ENCODE assay signal across 20 mouse cellular contexts in genomic region chr5:97001153-97001552, GRCm38 (mm10). TPM values are rescaled to one million over a fixed set of nuclear protein-coding genes. Genes with fewer than 3 reads are reported as not detected.
A peak's percentile ranks its signal among the peaks of the same experiment; 100 is the strongest.
DNase-seq lines count a peak whose midpoint lies in the region; ATAC-seq and TF ChIP-seq lines count a peak whose summit lies in the region.
"Had no signal": no experiment of that assay in that cellular context is flagged by ENCODE, and none has a peak within 500 bp of the region (broad histone marks: within the 10 kb centered on the region; RNA-seq: fewer than 3 reads in every experiment).

No protein-coding gene starts in this region.

- H3K4me3 ChIP-seq in heart, embryonic 13.5 days, result peak overlapping the region; percentile 13; the same call in 1 of the 2 replicates
- no peak overlapping the region for H3K4me3 ChIP-seq in lung, embryonic 15.5 days
- no peak overlapping the region for H3K4me3 ChIP-seq in intestine, embryonic 15.5 days (replicated peaks)
- H3K4me3 ChIP-seq in liver, embryonic 14.5 days (ENCODE audit: insufficient read depth in 1 of 2, low read depth in 2 of 2, low read length in 2 of 2), result peak overlapping the region; percentile 55 to 69
- H3K4me3 ChIP-seq: forebrain, embryonic 12.5 days; limb, embryonic 13.5 days; midbrain, embryonic 10.5 days; neural tube, embryonic 13.5 days had no signal

- WGBS in heart, embryonic 13.5 days, result 79% methylated on average over 10 of the region's 10 CpGs
- WGBS in lung, embryonic 15.5 days, result 88% methylated on average over 10 of the region's 10 CpGs
- WGBS in intestine, embryonic 15.5 days, result 86% methylated on average over 10 of the region's 10 CpGs
- 76% methylated on average over 10 of the region's 10 CpGs for WGBS in liver, embryonic 14.5 days (ENCODE audit: insufficient replicate concordance)

- no peak for ATAC-seq in heart, embryonic 13.5 days (ENCODE audit: extremely low read depth, insufficient number of reproducible peaks, low FRiP score, low TSS enrichment)
- no peak for ATAC-seq in lung, embryonic 15.5 days (ENCODE audit: borderline replicate concordance, extremely low read depth, low FRiP score, low TSS enrichment)
- ATAC-seq in intestine, embryonic 15.5 days, result no peak
- no peak for ATAC-seq in liver, embryonic 14.5 days (ENCODE audit: insufficient read depth)

- no peak for TF ChIP-seq EP300 in liver, embryonic 14.5 days (IDR thresholded peaks at IDR 0.05; ENCODE audit: low read depth)

- no peaks in the 10 kb centered on the region for H3K9me3 ChIP-seq in heart, embryonic 13.5 days
- H3K9me3 ChIP-seq in lung, embryonic 15.5 days, result no peaks in the 10 kb centered on the region
- no peaks in the 10 kb centered on the region for H3K9me3 ChIP-seq in intestine, embryonic 15.5 days
- H3K9me3 ChIP-seq in liver, embryonic 14.5 days (ENCODE audit: control insufficient read depth, low read length), result no peaks in the 10 kb centered on the region
- H3K9me3 ChIP-seq: forebrain, embryonic 12.5 days; limb, embryonic 13.5 days; midbrain, embryonic 10.5 days; neural tube, embryonic 13.5 days had no signal

- TF ChIP-seq CTCF in liver, embryonic 14.5 days (IDR thresholded peaks at IDR 0.05; ENCODE audit: low read depth), result no peak

- H3K4me2 ChIP-seq in heart, embryonic 13.5 days, result peak overlapping the region; percentile 90
- 0 out of 2 replicates have a peak overlapping the region, but pooled peaks have one; percentile 1 for H3K4me2 ChIP-seq in lung, embryonic 15.5 days
- H3K4me2 ChIP-seq in intestine, embryonic 15.5 days (replicated peaks), result 0 out of 2 replicates have a peak overlapping the region, but pooled peaks have one; percentile 7
- H3K4me2 ChIP-seq in liver, embryonic 14.5 days (ENCODE audit: low read depth), result peak overlapping the region; percentile 85
- H3K4me2 ChIP-seq: forebrain, embryonic 12.5 days; limb, embryonic 13.5 days; neural tube, embryonic 13.5 days had no signal

- 0 out of 2 replicates have a peak, but pooled peaks cover 4% of the 10 kb centered on the region for H3K27me3 ChIP-seq in heart, embryonic 13.5 days (replicated peaks)
- no peaks in the 10 kb centered on the region for H3K27me3 ChIP-seq in lung, embryonic 15.5 days
- H3K27me3 ChIP-seq in intestine, embryonic 15.5 days (replicated peaks), result no peaks in the 10 kb centered on the region
- no peaks in the 10 kb centered on the region for H3K27me3 ChIP-seq in liver, embryonic 14.5 days (ENCODE audit: control insufficient read depth, insufficient read depth, low read length)
- H3K27me3 ChIP-seq: forebrain, embryonic 12.5 days; neural tube, embryonic 13.5 days had no signal

- DNase-seq in heart, postnatal 14 days, result no peak
- no peak for DNase-seq in lung, postnatal 14 days
- no peak for DNase-seq in liver, embryonic 14.5 days (ENCODE audit: low read depth in 3 of 3, low spot score in 3 of 3)
- DNase-seq in B cell, adult 2 months, result no peak
- DNase-seq in ovary, adult 18-20 months (ENCODE audit: low spot score), result no peak
- DNase-seq: adrenal gland, adult 2 months; cerebellum, postnatal 10 days; kidney, adult 18-20 months; kidney, postnatal 14 days; layer of hippocampus, adult 9-11 months; lung, postnatal 10 days; right cerebral cortex, postnatal 4 days; thymus, postnatal 4 days had no signal

- H3K4me1 ChIP-seq in heart, embryonic 13.5 days, result peaks cover 55% of the 10 kb centered on the region
- peaks cover 26% of the 10 kb centered on the region for H3K4me1 ChIP-seq in lung, embryonic 15.5 days
- H3K4me1 ChIP-seq in intestine, embryonic 15.5 days (replicated peaks), result peaks cover 18% of the 10 kb centered on the region
- peaks cover 62 to 70% of the 10 kb centered on the region in 2 experiments for H3K4me1 ChIP-seq in liver, embryonic 14.5 days (replicated peaks; ENCODE audit: control insufficient read depth in 2 of 2, insufficient read depth in 2 of 2, low read length in 1 of 2)

- H3K9ac ChIP-seq in heart, embryonic 13.5 days, result no peak overlapping the region
- H3K9ac ChIP-seq in lung, embryonic 15.5 days, result no peak overlapping the region
- H3K9ac ChIP-seq in intestine, embryonic 15.5 days, result no peak overlapping the region
- peak overlapping the region; percentile 95 for H3K9ac ChIP-seq in liver, embryonic 14.5 days (replicated peaks)
- H3K9ac ChIP-seq: forebrain, embryonic 12.5 days; limb, embryonic 13.5 days; neural tube, embryonic 13.5 days had no signal

- no peaks in the 10 kb centered on the region for H3K36me3 ChIP-seq in heart, embryonic 13.5 days
- no peaks in the 10 kb centered on the region for H3K36me3 ChIP-seq in lung, embryonic 15.5 days
- no peaks in the 10 kb centered on the region for H3K36me3 ChIP-seq in intestine, embryonic 15.5 days
- peaks cover 29% of the 10 kb centered on the region for H3K36me3 ChIP-seq in liver, embryonic 14.5 days (replicated peaks; ENCODE audit: control insufficient read depth, insufficient read depth, low read depth)
- H3K36me3 ChIP-seq: forebrain, embryonic 12.5 days; limb, embryonic 13.5 days; midbrain, embryonic 10.5 days; neural tube, embryonic 13.5 days had no signal

- intact Hi-C loops in heart, postnatal 14 days (cut with DNase I), result no loop called here

- no peak overlapping the region for H3K27ac ChIP-seq in heart, embryonic 13.5 days (replicated peaks)
- no peak overlapping the region for H3K27ac ChIP-seq in lung, embryonic 15.5 days
- no peak overlapping the region for H3K27ac ChIP-seq in intestine, embryonic 15.5 days
- H3K27ac ChIP-seq in liver, embryonic 14.5 days, result peak overlapping the region; percentile 85
- H3K27ac ChIP-seq: forebrain, embryonic 12.5 days; limb, embryonic 13.5 days; midbrain, embryonic 10.5 days; neural tube, embryonic 13.5 days had no signal

RNA-seq across cellular contexts. Expression of gene Bmp2k, which starts 3.7 kb away (rescaled TPM):
- 5.8 and 6.5 TPM in 2 replicates for polyA plus RNA-seq in heart, embryonic 13.5 days (2015; fragmentation: Nextera tagmentation; extraction: Ambion mirVana)
- 10 to 100 TPM; 11.5 to 12.1 TPM for total RNA-seq in heart, postnatal 14 days (2021)
- 11.2 TPM in 2 replicates for polyA plus RNA-seq in lung, embryonic 15.5 days (2015; fragmentation: Nextera tagmentation; extraction: Ambion mirVana)
- 19.2 and 20.3 TPM in 2 replicates for polyA plus RNA-seq in intestine, embryonic 15.5 days (2015; fragmentation: Nextera tagmentation; extraction: Ambion mirVana)
- 10.6 and 14.0 TPM in 2 replicates for polyA plus RNA-seq in liver, embryonic 14.5 days (2012; rRNA removed)
- 30.2 and 34.3 TPM in 2 replicates for polyA plus RNA-seq in liver, embryonic 14.5 days (2014; fragmentation: Nextera tagmentation; extraction: Ambion mirVana)

Comparison
In these comparisons a context has a peak if more than half of its experiments do, and no peak if none do; other contexts are left out.
1. H3K4me2 ChIP-seq: peak in every context shown above with its lines; median percentile 90 in heart, embryonic 13.5 days; 85 in liver, embryonic 14.5 days; 7 in intestine, embryonic 15.5 days; 1 in lung, embryonic 15.5 days.
2. H3K4me3 ChIP-seq: peak in heart, embryonic 13.5 days (single experiment) and liver, embryonic 14.5 days (2 of 2); none in lung, embryonic 15.5 days (single experiment) and intestine, embryonic 15.5 days (single experiment).